Mouse (Mus musculus) adrenal gland (tissue): ENCODE measurements around the gene Hoxa2.

Experiments used
- intact Hi-C: fragments of 180-260 bp; cut with DNase I; formaldehyde crosslinking; loops from one replicate; pipeline ENCODE4 v1.15.1; 2025

The Hoxa2 gene

DNA sequence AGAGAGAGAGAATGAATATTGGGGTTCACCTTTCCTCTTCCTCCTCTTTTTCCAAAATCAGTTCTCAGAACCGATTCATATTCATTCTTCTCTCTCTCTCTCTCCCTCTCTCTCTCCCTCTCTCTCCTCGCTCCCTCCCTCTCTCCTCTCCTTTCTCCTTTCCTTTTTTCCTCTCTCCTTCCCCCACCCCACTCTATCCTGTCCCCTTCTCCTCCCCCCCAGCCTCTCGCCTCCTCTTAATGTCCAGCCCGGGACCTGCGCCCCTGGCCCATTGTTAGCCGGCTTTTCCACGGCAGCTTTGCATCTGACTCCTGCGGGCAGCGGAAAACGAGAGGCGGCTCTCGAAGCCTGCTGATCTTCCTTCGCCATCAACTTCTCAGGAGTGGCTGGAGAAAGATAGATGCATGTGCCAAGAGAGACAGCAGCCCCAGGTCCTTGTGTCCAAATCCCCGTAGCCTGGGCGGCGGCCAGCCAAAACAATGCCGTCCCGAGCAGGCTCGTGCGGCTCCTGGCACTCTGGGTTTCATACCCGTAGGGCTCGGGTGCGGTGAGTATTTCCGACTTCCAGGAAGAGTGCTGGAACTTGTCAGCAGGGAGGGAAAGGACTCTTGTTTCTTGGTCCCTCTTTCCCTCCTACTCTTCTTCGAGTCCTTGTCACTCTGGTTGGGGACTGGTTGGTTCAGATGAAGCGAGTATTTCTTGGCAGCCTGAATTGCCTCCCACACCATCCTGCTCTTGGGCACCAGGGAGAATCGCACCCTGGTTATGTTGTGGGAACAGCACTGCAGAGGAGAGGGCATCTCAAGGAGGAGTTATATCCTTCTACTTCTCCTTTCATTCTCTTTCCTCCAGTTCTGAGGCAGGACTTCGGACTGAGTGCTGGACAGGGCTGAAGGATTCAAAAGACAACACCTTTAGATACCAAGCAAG is 1.1 kb upstream of the Hoxa2 start:
- intact Hi-C loops = no loop called here

DNA sequence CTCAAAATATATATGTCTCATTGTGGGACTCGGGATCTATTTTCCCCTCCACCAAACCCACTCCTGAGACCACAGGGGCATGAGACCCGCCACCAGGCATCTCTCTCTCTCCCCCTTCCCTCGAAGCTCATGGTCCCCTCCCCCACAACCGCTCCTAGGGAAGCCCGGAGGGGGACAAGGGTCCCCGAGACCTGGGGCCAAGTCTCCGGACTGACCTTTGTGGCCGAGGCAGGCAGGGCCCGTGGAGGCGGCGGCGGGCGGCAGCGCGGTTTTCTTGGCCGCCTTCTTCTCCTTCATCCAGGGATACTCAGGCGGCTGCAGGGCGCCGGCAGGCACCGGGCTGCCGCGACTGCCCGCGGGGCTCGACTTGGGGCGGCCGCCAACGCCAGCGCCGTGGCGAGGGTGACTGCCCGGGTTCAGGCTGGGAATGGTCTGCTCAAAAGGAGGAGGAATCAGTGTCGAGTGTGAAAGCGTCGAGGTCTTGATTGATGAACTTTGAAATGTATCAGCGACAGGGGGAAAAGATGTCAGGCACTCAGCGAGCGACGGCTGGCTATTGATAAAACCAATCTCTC is 493 bp downstream of the Hoxa2 start:
- intact Hi-C loops = loop anchor here (5.0 kb wide), 2 partner anchors 38 to 157 kb away; partner anchors contain the start of gene Hoxa5

GRCm38 (mm10) chr6:52163366-52164031 is 1.1 kb downstream of the Hoxa2 start:
- intact Hi-C loops = loop anchor here (5.0 kb wide), 2 partner anchors 39 to 156 kb away; partner anchors contain the start of gene Hoxa5

GRCm38 (mm10) chr6:52162611-52163365 is 1.8 kb downstream of the Hoxa2 start:
- intact Hi-C loops = loop anchor here (5.0 kb wide), 2 partner anchors 40 to 155 kb away; partner anchors contain the start of gene Hoxa5

DNA sequence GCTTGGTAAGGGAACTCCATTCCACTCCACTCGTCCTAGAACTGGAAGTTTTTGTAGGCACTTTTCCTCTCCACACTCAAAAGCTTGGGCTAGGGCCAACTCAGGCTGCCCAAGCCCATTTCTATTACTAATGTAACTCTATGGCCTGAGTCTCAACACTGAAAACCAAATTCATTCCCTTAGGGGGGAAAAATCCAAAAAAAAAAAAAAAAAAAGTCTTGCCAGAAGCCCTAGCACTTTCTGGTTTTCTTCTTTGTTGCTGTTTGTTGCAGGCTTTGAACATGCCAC is 2.6 kb downstream of the Hoxa2 start:
- intact Hi-C loops = loop anchor here (5.0 kb wide), 2 partner anchors 40 to 155 kb away; partner anchors contain the start of gene Hoxa5

- intact Hi-C loops = loop anchor here (5.0 kb wide), 2 partner anchors 41 to 154 kb away; partner anchors contain the start of gene Hoxa5
Observed at GRCm38 (mm10) chr6:52161336-52162092, 3.1 kb downstream of the Hoxa2 start.

DNA sequence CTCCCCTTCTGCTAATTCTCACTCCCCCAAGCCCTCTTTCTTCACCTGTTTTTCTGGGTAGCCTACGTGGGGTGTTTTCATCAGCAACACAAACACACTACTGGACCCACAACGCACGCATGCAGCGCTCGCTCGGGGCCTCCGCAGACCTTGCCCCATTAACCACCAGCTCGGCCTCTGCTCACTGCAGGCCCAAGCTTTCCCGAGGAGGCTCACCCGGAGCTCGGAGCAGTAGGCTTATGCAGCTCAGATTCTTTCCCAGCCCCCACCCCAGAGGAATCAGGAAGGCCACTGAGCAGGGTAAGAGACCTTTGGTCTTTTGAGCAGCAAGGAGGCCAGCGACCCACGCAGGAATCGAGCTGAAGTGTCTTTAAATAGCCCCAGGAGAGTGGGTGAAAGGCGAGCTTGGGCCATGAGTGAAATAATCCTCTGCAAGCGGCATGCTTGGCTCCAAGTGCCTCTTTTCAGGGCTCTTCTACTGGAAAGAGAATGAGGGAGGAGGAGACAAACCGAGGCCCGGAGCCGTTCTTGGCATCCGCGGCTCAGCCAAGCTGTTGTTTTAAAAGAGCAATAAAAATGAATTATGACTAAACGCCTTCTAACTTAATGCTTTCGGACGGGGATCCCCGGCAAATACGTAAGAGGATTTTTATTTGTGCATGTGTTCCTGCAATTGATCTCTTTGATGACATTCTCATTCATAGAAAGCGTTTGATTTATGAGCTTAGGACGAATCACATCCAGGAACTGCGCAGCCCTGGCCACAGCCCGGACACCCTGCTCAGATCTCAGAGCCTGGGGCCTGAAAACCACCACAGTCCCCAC is 3.9 kb downstream of the Hoxa2 start:
- intact Hi-C loops = loop anchor here (5.0 kb wide), 2 partner anchors 42 to 153 kb away; partner anchors contain the start of gene Hoxa5

- intact Hi-C loops = loop anchor here (5.0 kb wide), 2 partner anchors 42 to 153 kb away; partner anchors contain the start of gene Hoxa5
Observed at GRCm38 (mm10) chr6:52159979-52160378, 4.7 kb downstream of the Hoxa2 start.

- intact Hi-C loops = no loop called here
Observed at GRCm38 (mm10) chr6:52159164-52159761, 5.4 kb downstream of the Hoxa2 start.

GRCm38 (mm10) chr6:52158276-52159051 is 6.2 kb downstream of the Hoxa2 start, which contains the start of gene Hoxa1:
Hoxa1 (minus strand) TSS chr6:52158317.
- intact Hi-C loops = no loop called here

- intact Hi-C loops = no loop called here
Observed at GRCm38 (mm10) chr6:52157466-52158275, 7.0 kb downstream of the Hoxa2 start.

GRCm38 (mm10) chr6:52156551-52157200 is 8.0 kb downstream of the Hoxa2 start:
- intact Hi-C loops = no loop called here

- intact Hi-C loops = no loop called here
Observed at GRCm38 (mm10) chr6:52155471-52155870, 9.2 kb downstream of the Hoxa2 start.

DNA sequence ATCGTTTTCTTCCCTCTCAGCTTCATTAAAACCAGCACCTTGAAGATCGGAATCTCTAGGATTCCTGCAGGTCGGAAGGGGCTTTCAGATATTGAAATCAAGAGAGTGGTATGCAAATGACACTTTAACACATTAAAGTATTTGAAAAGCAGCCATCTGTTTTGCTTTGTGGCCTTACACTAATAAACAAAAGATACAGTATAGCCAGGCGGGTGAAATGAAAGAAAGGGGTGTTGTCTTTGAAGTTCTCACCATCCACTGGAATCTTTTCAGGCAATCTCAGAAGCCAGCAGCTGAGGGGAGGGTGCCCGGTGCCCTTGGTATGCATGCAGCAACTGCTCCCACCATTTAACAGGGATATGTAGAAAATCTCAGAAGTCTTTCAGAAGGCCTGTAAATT is 10.6 kb downstream of the Hoxa2 start:
- intact Hi-C loops = no loop called here

DNA sequence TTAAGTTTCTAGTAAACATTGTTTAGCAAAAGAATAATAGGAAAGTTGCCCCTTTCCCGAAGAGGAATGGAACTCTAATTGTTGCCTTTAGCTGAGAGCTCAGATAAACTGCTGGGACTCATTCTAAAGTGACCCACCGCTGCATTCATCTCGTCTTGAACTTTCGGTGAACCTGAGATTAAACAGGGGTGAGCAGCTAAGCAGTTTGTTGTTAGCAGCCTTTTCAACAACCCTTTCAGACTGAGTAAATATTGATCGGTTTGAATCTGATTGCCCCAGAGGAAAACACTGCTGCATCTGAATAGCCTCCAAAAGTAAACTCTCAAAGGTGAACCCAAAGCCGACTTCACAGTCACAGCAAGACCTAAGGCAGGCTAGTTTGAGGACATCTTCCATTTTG is 11.4 kb downstream of the Hoxa2 start:
- intact Hi-C loops = no loop called here
